Mouse (Mus musculus): Measurements from ENCODE around the gene Als2.

Gene Als2

DNA sequence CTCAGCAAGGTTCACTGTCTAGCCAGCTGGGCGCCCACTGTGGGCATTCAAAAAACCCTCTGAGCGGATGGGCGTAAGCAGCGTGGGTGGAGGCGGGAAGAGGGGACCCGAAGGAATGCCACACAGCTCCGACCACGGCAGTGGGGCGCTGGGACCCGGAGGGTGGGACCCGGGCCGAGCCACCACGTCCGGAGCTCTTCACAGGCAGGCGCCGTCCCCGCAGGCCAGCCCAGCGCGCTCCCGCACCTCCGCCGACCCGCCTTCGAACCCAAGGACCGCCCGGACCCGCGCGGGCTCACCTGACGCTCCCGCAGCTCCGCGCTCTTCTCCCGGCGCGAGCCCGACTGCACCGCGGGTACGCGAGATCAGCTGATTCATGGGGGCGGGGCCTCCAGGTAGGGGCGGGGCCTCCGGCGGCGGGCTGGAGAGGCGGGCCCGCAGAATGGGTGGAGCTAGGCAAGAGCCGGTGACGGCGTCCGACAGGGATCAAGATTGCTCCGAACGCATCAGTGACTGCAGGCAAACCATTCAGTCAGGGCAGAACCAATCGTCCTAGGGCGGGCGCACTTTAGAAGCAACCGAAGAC lies at the start of gene Als2:
Gene Als2, minus strand, starts transcription at position 376 of the 586 bp plus-strand sequence.
- DNase-seq: peak; percentile 100

DNA sequence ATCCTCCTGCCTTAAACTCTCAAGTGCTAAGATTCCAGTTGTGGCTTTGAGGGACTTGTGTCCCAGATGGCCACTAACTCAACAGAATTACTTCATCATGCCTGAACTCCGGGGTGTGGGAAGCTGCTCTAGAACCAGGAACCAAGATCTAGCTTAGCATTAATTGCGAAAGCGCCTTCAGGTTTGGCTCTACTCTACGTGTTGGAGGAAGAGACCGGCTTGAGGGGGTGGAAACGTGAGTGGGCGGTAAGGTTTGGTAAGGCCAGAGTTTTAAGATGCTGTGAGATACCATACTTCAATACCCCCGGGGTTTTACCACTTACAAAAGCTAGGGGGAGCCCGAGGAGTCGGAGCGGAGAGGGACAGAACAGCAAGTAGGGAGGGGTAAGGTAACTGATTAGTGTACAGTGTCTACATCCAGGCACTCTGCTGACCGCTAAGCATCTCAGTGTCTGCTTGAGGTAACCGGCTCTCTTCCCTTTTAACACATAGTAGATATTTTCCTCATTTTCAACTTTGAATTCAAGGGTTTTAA lies 49.4 kb upstream of the Als2 start:
- no peak for DNase-seq

DNA sequence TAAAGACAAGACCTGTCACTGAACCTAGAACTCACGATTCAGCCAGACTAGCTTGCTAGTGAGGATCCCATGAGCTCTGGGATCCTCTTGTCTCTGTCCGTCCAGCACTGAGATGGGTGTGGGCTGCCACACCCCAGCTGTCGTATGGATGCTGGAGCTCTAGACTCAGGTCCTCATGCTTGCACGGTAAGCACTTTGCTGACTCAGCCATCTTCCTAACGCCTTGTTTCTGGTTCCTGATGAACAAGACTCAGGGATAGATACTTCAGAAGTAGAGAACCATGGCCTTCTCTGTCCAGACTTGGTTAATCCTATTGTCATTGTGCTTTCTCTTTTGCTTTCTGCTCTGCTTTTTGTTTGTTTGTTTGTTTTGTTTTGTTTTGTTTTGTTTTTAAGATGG lies 48.8 kb upstream of the Als2 start:
- no peak for DNase-seq

DNA sequence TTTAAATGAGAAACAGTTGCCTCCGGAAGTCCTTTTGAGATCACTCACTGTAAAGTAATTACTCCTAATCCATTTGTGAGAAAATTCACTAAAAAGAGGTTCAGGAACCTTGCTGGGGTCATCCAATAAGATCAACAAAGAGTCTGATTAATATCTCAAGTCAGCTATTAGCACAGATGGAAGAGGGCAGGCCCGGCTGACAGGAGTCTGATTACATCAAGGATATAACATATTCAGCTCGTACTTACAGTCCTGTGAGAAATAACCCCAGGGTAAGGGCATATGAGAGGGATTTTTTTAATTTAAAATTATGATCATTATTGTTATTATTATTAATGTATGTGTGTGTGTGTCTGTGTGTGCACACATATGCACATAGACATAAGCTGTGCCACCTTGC lies 35.2 kb upstream of the Als2 start:
- no peak for DNase-seq

DNA sequence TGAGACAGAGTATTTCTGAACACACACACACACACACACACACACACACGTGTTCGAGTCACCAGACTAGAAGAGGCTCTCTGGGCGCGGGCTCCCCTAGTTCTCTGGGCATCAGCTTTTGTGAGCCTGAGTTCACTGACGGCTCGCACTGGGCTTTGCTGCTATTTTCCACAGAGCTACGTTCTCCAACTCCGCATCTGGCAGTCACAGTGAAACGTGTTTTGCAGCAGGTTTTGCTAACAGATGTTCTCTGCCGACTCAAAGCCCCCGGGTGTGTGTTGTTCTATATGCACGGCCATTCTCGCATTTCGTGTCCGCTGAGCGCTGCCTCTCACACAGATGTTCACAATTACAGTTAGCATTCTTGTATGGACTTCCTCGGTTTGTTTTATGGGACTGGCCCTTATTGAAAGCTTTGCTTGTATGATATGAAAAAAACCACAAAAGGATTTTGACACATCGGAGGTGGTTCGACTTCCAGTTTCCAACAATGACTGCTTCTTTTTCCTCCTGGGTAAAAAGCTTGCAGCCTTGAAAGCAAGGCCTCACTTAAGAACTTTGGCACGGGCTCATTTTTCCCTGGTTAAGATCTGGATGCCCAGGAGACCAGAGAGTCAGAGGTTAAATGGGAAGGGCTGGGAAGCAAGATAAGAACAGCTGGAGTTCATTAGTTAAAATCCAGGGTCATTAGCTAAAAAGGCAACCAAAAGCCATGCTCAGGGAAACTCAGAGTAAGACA lies 33.1 kb upstream of the Als2 start:
- DNase-seq: peak; percentile 11

DNA sequence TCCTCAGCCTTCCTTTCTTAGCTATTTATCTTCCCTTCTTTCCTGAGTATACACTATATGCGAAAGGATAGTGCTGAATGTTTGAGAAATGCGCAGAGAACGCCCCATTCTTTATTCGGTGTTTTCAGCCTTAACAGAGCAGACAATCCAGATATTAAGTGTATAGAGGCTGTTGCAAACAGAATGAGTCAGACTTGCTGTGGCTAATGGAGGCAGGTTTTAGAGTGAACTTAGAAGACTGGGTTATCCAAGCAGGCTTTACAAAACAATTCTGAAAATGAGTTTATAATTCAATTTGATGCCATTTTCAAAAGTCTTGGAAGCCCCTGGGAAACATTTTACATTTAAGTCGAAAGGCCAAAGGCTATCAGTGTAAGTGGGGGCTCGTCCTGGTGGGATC lies 32.4 kb upstream of the Als2 start:
- DNase-seq: no peak

DNA sequence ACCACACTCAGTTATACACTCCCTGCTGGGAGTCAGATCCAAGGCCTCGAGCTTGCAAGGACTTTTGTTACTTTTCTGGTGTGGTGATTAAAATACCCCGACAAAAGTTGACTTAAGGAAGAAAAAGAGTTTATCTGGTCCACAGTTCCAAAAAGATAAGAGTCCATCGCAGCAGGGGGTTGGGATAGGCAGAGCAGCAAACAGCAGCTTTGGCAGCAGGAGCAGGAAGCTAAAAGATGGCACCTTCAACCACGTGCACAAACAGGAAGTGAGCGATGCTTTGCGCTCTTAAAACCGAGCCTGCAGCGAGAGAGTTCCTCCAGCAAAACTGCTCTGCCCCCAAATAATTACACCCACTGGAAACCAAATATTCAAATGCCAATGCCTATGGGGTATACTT lies 31.9 kb upstream of the Als2 start:
- no peak for DNase-seq

DNA sequence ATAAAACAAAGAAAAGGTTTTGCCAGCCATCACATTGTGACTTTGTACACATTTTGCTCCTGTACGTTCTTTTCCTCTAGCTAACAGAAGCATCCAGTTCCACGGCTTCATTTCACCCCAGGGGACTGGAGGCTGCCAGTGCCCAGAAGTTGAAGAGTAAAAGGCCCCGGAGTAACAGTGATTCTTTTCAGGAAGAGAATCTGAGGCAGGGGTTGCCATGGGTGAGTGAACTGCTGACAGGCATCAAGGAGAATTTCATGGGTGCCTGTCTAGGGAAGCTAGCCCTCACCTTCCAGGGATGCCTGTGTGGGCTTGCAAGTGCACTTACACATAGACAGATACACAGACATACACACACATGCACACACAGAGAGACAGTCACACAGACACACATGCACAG lies 20.7 kb upstream of the Als2 start:
- no peak for DNase-seq

DNA sequence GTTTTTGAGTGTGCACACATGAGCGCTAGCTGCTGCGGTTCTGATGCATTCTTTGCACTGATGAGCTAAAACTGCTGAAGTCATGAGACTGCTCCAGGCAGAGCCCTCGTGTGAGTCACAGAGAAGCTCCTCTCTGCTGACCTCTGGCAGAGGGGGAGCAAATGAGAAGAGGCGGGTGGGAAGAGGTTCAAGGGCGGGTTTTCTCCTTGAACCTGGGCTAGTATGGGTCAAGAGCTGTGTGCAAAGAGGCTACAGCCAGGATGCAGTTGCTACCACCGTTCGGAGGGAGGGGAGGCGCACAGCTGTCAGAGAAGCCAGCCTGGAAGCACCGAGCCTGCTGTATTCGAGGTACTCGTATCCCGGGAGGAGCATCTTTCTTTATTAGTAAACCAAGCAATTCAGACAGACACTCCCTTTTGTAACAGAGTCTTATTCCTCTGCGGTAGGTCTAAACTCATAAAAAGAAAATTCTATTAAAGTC lies 19.8 kb upstream of the Als2 start, which contains the start of gene Cdk15:
Gene Cdk15, plus strand, starts transcription at position 156 of the 481 bp plus-strand sequence.
- DNase-seq: peak; percentile 5

DNA sequence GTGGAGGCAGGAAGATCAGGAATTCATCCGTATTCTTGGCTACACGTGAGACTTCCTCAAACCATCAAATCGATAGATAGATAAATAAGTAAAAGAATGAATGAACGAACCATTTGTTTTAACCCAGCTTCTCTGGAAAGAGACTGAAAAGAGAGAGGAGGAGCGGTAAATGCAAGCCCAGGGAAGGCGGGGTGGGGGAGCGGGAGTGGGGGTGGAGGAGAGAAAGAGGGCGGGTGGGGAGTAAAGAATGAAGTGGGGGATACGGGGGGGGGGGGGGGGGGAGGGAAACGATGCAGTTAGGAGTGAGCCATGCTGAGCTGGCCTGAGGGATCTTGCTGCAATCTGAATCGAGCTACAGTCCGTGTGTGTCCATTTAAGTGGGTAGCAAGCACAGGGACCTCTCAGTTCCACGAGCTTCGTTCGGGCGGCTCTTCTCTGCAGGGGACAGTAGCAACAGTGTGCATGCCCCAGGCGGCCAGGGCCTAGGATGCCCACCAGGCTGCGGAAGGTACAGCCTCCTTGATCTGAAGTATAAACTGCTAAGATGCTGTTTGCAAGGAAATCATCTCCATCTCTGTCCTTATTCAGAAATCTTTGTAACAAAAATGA lies 16.4 kb upstream of the Als2 start:
- no peak for DNase-seq

DNA sequence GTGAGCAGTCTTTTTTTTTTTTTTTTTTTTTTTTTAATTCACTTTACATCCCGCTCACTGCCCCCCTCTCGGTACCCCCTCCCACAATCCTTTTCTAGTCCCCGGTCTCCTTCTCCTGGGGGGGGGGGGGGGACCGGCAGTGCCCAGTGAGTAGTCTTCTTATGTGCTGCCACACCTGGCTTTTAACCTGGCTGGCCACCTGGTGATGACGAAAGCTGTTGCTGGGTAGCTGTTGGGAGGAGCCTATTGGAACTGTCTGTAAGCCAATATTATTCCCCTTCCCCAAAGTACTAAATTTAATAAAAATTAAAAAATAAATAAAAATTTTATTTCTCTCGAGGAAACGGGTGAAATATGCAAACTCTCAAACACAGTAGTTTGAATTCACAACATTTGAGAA lies 15.7 kb upstream of the Als2 start:
- no peak for DNase-seq

DNA sequence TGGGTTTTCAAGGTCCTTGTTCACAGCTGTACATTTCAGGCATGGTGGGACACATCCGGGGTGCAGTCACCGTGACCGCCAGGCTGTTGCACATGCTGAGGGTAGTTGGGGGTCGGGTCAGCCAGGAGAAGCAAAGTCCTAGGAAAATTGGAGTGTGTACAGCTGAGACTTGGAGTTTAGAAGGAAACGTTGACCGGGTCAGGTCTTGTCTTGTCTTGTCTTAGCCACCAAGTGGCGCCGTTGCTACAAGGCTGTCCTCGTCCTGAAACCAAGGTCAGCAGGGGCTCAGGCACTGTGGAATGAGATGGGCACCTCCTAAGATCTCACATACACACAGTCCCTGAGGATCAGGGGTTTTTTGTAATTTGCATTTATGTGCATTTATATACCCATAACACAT lies 10.6 kb upstream of the Als2 start:
- DNase-seq: peak; percentile 43

DNA sequence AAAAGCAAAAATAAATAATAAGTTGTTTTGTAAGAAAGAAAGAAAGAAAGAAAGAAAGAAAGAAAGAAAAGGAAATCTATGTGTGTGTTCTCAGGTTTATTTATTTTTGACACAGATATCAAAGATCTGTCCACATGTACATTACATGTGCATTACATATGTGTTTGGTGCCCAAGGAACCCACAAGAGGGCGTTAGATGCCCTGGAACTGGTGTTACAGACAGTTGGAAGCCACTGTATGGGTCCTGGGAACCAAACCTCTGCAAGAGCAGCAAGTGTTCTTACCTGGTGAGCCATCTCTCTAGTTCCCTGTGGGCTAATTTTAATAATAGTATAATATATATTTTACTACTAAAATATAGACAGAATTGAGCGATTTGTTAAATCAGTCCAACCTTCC lies 6.7 kb upstream of the Als2 start:
- DNase-seq: no peak

DNA sequence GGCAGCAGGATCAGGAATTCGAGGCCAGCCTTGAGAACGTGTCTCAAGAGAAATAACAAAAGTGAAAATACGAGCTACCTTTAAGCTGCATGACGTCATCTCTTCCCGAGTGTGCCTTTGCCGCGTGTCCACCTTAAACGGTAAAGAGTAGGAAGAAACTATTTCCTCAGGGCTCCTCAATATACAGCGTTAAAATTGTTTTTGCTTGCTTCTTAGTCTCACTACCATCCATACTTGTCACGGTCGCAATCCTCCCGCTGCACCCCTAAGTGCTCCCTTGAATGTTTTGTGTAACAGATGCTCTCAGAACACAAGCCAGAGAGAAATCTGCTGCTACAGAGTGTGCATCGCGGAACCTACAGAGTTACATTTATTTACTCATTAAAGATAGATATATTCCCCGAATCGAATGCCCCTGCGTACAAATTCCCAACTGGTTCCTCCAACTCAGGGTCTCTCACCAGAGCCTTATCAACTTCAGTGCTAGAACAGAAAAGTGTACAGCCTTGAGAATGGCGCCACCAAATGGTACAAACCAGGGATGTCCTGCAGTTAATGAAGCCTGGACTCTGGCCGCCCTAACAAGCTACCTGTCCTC lies 682 bp upstream of the Als2 start:
- peak; percentile 78 for DNase-seq

DNA sequence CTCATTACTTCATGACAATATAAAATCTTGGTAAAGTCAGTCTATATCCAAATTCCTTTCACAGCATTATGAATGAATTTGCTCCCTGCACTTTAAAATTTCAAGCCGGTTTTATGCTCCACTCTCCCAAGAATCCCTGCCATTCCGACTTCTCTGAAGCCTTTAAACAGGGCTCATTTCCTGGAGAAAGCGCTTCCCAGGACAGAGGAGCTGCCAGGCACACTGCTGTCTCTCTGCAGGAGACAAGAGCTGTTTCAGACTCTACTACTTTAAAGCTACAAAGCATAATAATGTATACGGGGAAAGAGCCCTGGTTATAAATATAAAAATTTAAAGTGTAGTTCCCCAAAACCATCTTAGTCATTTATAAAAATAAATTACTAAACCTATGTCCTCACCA lies 7.8 kb downstream of the Als2 start:
- DNase-seq: no peak

DNA sequence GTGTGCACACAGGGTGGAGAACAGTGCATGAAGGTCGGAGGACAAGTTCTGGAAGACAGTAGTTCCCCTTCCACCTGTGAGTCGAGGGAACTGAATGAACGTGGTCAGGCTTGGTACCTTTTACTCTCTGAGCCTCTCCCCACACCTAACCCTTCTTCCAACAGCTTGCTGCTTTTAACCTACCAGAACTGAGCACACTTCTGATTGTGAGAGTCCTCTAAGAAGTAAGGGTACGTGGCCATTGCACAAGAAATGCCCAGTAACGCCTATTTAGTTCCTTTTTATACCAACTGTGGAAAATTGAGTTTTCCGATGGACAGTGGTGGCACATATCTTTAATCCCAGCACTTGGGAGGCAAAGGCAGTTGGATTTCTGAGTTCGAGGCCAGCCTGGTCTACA lies 8.5 kb downstream of the Als2 start:
- DNase-seq: no peak

DNA sequence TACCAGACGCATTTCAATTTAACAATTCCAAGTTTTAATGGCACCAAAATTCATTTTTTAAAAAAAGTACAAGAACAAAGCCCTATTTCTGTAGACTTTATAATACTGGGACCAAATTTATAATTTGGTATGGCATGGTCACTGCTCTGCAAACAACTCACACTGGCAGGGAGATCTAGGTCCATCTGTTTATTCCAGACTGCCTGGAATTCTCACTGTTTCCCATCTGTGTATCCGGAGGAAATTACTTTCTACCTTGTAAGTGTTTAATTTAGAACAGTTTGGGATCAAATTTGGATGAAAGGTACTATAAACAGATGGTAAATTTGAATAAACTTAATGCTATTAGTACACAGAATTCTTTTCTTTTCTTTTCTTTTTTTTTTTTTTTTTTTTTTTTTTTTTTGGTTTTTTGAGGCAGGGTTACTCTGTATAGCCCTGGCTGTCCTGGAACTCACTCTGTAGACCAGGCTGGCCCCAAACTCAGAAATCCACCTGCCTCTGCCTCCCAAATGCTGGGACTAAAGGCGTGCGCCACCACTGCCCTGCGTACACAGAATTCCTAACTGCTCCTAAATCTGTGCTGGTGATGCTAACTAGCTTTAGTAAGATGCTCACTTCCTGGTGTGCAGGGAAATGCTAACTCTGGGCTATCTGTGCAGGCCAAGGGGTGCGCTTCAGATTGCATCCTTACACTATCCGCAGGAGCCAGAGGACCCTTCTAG lies 14.8 kb downstream of the Als2 start:
- DNase-seq: no peak

DNA sequence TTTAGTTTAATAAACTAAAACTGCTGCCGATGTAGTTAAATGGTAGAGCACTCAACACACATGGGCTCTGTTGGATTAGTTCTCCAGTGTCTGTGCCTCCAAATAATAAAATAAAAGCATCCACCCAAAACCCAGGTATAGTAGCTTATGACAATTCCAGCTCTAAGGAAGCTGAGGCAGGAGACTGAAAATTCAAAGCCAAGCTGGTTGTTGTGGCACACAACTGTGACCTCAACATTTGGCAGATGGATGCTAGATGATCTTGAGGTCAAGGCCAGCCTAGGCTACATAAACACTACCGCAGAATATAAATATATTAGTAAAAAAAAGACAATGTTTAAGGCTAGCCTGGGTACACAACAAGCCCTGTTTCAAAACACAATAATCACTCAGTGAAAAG lies 15.4 kb downstream of the Als2 start:
- DNase-seq: no peak

DNA sequence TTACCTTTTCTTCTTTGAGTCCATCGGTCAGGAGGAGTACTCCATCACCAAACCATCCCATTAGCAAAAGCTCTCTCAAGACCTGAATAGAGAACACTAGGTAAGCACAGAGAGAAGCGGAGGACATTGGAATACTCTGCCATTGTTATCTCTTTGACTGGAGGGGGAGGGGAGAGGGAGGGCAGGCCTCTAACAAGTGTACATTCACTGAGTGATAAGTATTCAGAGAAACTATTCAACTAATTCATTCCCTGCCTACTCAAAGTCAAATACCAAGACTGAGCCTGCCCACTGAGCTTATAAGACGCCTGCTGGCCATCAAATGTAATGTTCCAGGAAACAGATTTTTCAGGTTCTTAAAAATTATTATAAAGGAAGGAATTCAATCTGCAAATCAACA lies 16.7 kb downstream of the Als2 start:
- no peak for DNase-seq

DNA sequence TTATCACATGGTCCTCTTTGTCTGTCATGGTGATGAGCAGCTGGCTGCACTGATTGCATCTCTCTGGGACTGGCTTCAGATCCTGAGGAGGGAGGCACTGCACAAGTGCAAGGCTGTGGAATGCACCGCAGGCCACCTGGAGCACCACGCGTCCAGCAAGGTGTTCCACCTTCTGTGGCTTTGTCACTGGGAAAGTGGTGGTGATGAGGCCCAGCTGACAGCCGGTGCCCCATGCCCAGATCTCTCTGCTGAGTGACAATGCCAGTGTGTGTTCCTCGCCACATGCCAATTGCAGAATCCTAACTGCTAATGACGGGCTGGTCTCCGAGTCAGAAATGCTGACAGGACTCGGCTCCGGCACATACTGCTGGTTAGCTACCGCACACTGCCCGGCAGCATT lies 21.6 kb downstream of the Als2 start:
- no peak for DNase-seq

DNA sequence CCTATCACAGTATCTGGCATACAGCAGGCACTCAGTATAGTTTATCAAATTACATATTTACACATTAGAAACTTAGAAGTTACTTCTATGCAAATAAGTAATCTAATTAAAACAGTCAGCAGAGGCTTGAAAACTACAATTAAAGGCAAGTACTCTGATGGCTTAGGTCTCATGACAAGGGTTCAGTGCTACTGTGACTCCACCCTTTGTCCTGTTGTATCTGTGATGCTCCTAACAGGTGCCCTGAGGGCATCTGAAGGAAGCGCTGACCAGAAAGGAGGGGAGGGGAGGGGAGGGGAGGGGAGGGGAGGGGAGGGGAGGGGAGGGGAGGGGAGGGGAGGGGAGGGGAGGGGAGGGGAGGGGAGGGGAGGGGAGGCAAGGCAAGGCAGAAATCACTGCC lies 24.1 kb downstream of the Als2 start:
- no peak for DNase-seq

DNA sequence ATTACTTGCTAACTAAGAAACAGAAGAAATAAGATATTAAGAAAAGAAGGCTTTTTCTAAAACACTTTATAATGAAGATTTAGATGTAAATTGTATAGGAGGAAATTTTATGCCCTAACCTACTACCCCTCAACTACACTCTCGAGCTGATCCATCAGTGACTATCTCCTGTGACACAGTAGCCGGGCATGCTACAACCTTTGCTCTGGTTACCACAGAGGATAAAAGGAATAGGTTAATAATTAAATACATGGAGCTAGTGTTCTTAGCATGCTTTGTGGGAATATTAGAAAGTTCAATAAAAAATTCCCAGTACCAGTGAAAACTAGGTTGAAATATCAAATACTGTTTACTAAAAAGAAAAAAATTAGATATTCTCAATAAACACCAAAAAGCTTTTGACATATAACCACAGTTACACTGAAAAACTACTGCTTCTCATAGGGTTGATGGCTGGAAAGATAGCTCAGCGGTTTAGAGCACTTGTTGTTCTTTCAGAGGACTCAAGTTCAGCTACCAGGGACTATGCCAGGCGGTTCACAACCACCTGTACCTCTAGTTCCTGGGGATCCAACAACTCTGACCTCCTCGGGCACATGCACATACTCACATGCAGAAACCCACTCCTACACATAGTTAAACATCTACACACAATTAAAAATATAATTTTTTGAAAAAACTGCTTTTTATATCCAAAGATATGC lies 24.8 kb downstream of the Als2 start:
- no peak for DNase-seq
